Mouse (Mus musculus): ENCODE measurements around the gene Myo1e. TPM values are rescaled to one million over a fixed set of nuclear protein-coding genes. Genes with fewer than 3 reads are reported as not detected.

Myo1e gene
- polyA plus RNA-seq, 1 experiment from 2014 or later, result 20.6 TPM

- no peak overlapping the region for H3K27ac ChIP-seq (ENCODE audit: low read depth, low read length)
- no peak for ATAC-seq (ENCODE audit: low FRiP score, low TSS enrichment)
- H3K9ac ChIP-seq (ENCODE audit: low read depth, low read length), result no peak overlapping the region
Measured at GRCm38 (mm10) chr9:70232044-70233010, 25.2 kb downstream of the Myo1e start.

GRCm38 (mm10) chr9:70237136-70237535, 30.0 kb downstream of the Myo1e start:
- WGBS, result 78% methylated on average over 3 of the region's 3 CpGs
- H3K27me3 ChIP-seq (ENCODE audit: control insufficient read depth, insufficient read depth, low read length), result no peaks in the 10 kb centered on the region
- ATAC-seq (ENCODE audit: low FRiP score, low TSS enrichment), result no peak
- no peaks in the 10 kb centered on the region for H3K36me3 ChIP-seq (ENCODE audit: control insufficient read depth, insufficient read depth, low read length)
- H3K4me1 ChIP-seq (ENCODE audit: control insufficient read depth, insufficient read depth, low read length), result peaks cover 16% of the 10 kb centered on the region
- no peaks in the 10 kb centered on the region for H3K9me3 ChIP-seq (ENCODE audit: control insufficient read depth, low read length)
- H3K4me3 ChIP-seq (ENCODE audit: low read length), result no peak overlapping the region
- H3K9ac ChIP-seq (ENCODE audit: low read depth, low read length), result no peak overlapping the region
- H3K4me2 ChIP-seq (replicated peaks; ENCODE audit: low read depth, low read length), result no peak overlapping the region
- H3K27ac ChIP-seq (ENCODE audit: low read depth, low read length), result no peak overlapping the region

More at GRCm38 (mm10) chr9:70232044-70233010, 25.2 kb downstream of the Myo1e start:
- Histone ChIP-seq H3K4me2 (replicated peaks; ENCODE audit: low read depth, low read length) (no peak overlapping the region), H3K4me1 (ENCODE audit: control insufficient read depth, insufficient read depth, low read length) (no peaks in the 10 kb centered on the region), H3K4me3 (ENCODE audit: low read length) (no peak overlapping the region), H3K27me3 (ENCODE audit: control insufficient read depth, insufficient read depth, low read length) (no peaks in the 10 kb centered on the region), H3K36me3 (ENCODE audit: control insufficient read depth, insufficient read depth, low read length) (no peaks in the 10 kb centered on the region), H3K9me3 (ENCODE audit: control insufficient read depth, low read length) (no peaks in the 10 kb centered on the region)
- WGBS, result 82% methylated on average over 10 of the region's 10 CpGs

DNA sequence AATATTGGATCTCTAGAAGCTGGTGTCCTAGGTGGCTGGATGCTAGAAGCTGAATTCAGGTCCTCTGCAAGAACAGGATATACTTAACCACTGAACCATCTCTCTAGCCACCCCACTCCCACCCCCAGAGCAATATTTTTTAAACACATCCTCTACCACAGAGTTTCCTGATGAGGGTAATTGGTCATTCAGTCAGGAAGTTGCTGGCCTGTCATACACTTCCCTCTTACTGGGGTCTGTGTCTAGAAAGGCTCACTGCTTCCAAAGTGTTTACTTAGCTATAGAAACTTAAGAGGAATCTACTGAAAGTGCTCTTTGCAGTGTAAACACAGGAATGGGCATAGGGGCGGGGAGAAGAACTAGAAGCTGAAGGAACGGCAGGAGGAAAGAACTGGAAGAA, 30.4 kb downstream of the Myo1e start:
- Histone ChIP-seq H3K36me3 (ENCODE audit: control insufficient read depth, insufficient read depth, low read length) (no peaks in the 10 kb centered on the region), H3K4me3 (ENCODE audit: low read length) (no peak overlapping the region), H3K27ac (ENCODE audit: low read depth, low read length) (no peak overlapping the region), H3K4me1 (ENCODE audit: control insufficient read depth, insufficient read depth, low read length) (peaks cover 18% of the 10 kb centered on the region), H3K27me3 (ENCODE audit: control insufficient read depth, insufficient read depth, low read length) (no peaks in the 10 kb centered on the region), H3K4me2 (replicated peaks; ENCODE audit: low read depth, low read length) (no peak overlapping the region), H3K9me3 (ENCODE audit: control insufficient read depth, low read length) (no peaks in the 10 kb centered on the region), H3K9ac (ENCODE audit: low read depth, low read length) (no peak overlapping the region)
- ATAC-seq (ENCODE audit: low FRiP score, low TSS enrichment), result no peak
- 25% methylated on average over 2 of the region's 2 CpGs for WGBS

GRCm38 (mm10) chr9:70238391-70238790, 31.2 kb downstream of the Myo1e start:
- no peak for ATAC-seq (ENCODE audit: low FRiP score, low TSS enrichment)
- Histone ChIP-seq H3K4me2 (replicated peaks; ENCODE audit: low read depth, low read length) (no peak overlapping the region), H3K27ac (ENCODE audit: low read depth, low read length) (no peak overlapping the region), H3K27me3 (ENCODE audit: control insufficient read depth, insufficient read depth, low read length) (no peaks in the 10 kb centered on the region), H3K4me3 (ENCODE audit: low read length) (no peak overlapping the region), H3K9ac (ENCODE audit: low read depth, low read length) (no peak overlapping the region), H3K9me3 (ENCODE audit: control insufficient read depth, low read length) (no peaks in the 10 kb centered on the region), H3K36me3 (ENCODE audit: control insufficient read depth, insufficient read depth, low read length) (no peaks in the 10 kb centered on the region), H3K4me1 (ENCODE audit: control insufficient read depth, insufficient read depth, low read length) (peaks cover 21% of the 10 kb centered on the region)
- WGBS, result 90% methylated on average over 6 of the region's 6 CpGs

DNA sequence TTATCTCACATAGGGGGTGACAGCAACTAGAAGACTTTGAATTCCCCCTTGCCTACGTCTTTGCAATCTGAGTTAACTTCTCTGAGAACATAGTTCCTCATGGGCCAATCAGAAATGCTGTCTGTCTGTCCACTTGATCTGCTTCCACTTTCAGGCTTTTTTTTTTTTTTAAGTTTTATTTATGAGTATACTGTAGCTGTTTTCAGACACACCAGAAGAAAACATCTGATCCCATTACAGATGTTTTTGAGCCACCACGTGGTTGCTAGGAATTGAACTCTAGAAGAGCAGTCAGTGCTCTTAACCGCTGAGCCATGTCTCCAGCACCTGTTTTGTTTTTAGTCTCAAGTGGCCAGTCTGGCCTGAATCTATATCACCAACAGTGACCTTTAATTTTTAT, 32.1 kb downstream of the Myo1e start:
- no peak overlapping the region for H3K4me3 ChIP-seq (ENCODE audit: low read length)
- no peaks in the 10 kb centered on the region for H3K9me3 ChIP-seq (ENCODE audit: control insufficient read depth, low read length)
- no peaks in the 10 kb centered on the region for H3K27me3 ChIP-seq (ENCODE audit: control insufficient read depth, insufficient read depth, low read length)
- no peak overlapping the region for H3K9ac ChIP-seq (ENCODE audit: low read depth, low read length)
- peaks cover 28% of the 10 kb centered on the region for H3K4me1 ChIP-seq (ENCODE audit: control insufficient read depth, insufficient read depth, low read length)
- no peak for ATAC-seq (ENCODE audit: low FRiP score, low TSS enrichment)
- H3K36me3 ChIP-seq (ENCODE audit: control insufficient read depth, insufficient read depth, low read length), result no peaks in the 10 kb centered on the region
- WGBS, result 71% methylated on average over 3 of the region's 3 CpGs
- H3K27ac ChIP-seq (ENCODE audit: low read depth, low read length), result no peak overlapping the region
- H3K4me2 ChIP-seq (replicated peaks; ENCODE audit: low read depth, low read length), result no peak overlapping the region

DNA sequence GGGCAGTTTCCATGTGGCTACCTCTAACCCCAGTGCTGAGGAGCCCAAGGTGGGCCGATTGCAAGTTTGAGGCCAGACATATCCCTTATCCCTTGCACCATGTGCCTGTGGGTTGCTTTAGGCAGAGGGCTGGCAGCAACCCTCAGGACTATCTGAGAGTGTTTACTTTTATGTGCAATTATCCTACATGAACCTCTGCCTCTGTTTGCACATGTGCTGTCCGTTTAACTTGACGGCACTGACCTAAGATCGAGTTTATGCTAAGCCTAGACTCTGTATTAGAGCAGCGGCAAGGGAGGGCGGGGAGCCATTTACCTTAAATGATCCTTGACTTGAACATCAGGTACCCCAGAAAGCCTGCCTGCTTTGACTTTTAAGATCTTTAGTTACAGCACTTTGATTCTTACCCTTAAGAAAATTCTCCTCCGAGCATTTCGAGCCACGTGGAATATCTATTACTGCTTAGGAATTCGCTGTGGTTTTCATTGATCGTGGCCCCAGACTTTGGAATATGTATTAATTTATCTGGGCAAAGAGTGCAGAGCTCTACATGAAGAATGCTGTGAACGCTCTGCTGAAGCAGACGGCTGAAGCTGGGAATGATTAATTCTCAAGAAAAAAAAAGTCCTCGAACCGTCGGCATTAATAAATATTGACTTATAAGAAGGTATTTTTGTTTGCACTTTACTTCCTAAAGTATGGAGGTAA, 33.7 kb downstream of the Myo1e start:
- Histone ChIP-seq H3K9ac (ENCODE audit: low read depth, low read length) (no peak overlapping the region), H3K9me3 (ENCODE audit: control insufficient read depth, low read length) (no peaks in the 10 kb centered on the region), H3K4me3 (ENCODE audit: low read length) (no peak overlapping the region), H3K27me3 (ENCODE audit: control insufficient read depth, insufficient read depth, low read length) (no peaks in the 10 kb centered on the region), H3K4me2 (replicated peaks; ENCODE audit: low read depth, low read length) (0 out of 2 replicates have a peak overlapping the region, but pooled peaks have one; percentile 5), H3K27ac (ENCODE audit: low read depth, low read length) (no peak overlapping the region), H3K4me1 (ENCODE audit: control insufficient read depth, insufficient read depth, low read length) (peaks cover 28% of the 10 kb centered on the region), H3K36me3 (ENCODE audit: control insufficient read depth, insufficient read depth, low read length) (no peaks in the 10 kb centered on the region)
- no peak for ATAC-seq (ENCODE audit: low FRiP score, low TSS enrichment)
- 55% methylated on average over 16 of the region's 16 CpGs for WGBS

- Histone ChIP-seq H3K9ac (ENCODE audit: low read depth, low read length) (no peak overlapping the region), H3K4me3 (ENCODE audit: low read length) (no peak overlapping the region), H3K27ac (ENCODE audit: low read depth, low read length) (peak overlapping the region; percentile 65), H3K27me3 (ENCODE audit: control insufficient read depth, insufficient read depth, low read length) (no peaks in the 10 kb centered on the region), H3K4me2 (replicated peaks; ENCODE audit: low read depth, low read length) (no peak overlapping the region), H3K4me1 (ENCODE audit: control insufficient read depth, insufficient read depth, low read length) (peaks cover 28% of the 10 kb centered on the region), H3K36me3 (ENCODE audit: control insufficient read depth, insufficient read depth, low read length) (no peaks in the 10 kb centered on the region), H3K9me3 (ENCODE audit: control insufficient read depth, low read length) (no peaks in the 10 kb centered on the region)
- ATAC-seq (ENCODE audit: low FRiP score, low TSS enrichment), result no peak; the same call in 1 of the 2 replicates
- 44% methylated on average over 8 of the region's 8 CpGs for WGBS
Measured at GRCm38 (mm10) chr9:70241411-70241961, 34.3 kb downstream of the Myo1e start.

GRCm38 (mm10) chr9:70242112-70242862, 35.1 kb downstream of the Myo1e start:
- ATAC-seq (ENCODE audit: low FRiP score, low TSS enrichment), result no peak
- peaks cover 28% of the 10 kb centered on the region for H3K4me1 ChIP-seq (ENCODE audit: control insufficient read depth, insufficient read depth, low read length)
- H3K4me3 ChIP-seq (ENCODE audit: low read length), result no peak overlapping the region
- H3K9ac ChIP-seq (ENCODE audit: low read depth, low read length), result no peak overlapping the region
- 0 out of 2 replicates have a peak overlapping the region, but pooled peaks have one; percentile 65 for H3K27ac ChIP-seq (ENCODE audit: low read depth, low read length)
- WGBS, result 66% methylated on average over 4 of the region's 4 CpGs
- H3K27me3 ChIP-seq (ENCODE audit: control insufficient read depth, insufficient read depth, low read length), result no peaks in the 10 kb centered on the region
- no peaks in the 10 kb centered on the region for H3K36me3 ChIP-seq (ENCODE audit: control insufficient read depth, insufficient read depth, low read length)
- H3K4me2 ChIP-seq (replicated peaks; ENCODE audit: low read depth, low read length), result no peak overlapping the region
- H3K9me3 ChIP-seq (ENCODE audit: control insufficient read depth, low read length), result no peaks in the 10 kb centered on the region

All from kidney, embryonic 14.5 days (tissue).